26 mouse cellular contexts compared by ENCODE assay signal in genomic region chr11:87933731-87934130, GRCm38 (mm10). TPM values are rescaled to one million over a fixed set of nuclear protein-coding genes. Genes with fewer than 3 reads are reported as not detected.
"Had no signal": no experiment of that assay in that cellular context is flagged by ENCODE, and none has a peak within 500 bp of the region (broad histone marks: within the 10 kb centered on the region; RNA-seq: fewer than 3 reads in every experiment).

No protein-coding gene starts in this region.

- DNase-seq: liver; liver, embryonic 13.5 days; liver, postnatal 0 days; lung, adult 18-20 months; lung, adult 2 months; lung, embryonic 14.5 days; lung, postnatal 10 days; lung, postnatal 14 days; lung, postnatal 36 days; lung, postnatal 4 days; midbrain, embryonic 14.5 days had no signal

- ATAC-seq: liver, embryonic 12.5 days; liver, postnatal 0 days; lung, postnatal 0 days; midbrain, embryonic 13.5 days; midbrain, embryonic 15.5 days; midbrain, embryonic 16.5 days had no signal

RNA-seq across cellular contexts. Expression of gene Olfr464, which starts 13.0 kb away (rescaled TPM):
- total RNA-seq: liver, adult 2 months; megakaryocyte progenitor cell, adult 5-6 weeks; megakaryocyte, adult 5-6 weeks; megakaryocyte-erythroid progenitor cell, adult 5-6 weeks; monocyte, adult 5-6 weeks had no signal

RNA-seq across cellular contexts. Expression of gene Olfr463, which starts 36.5 kb away (rescaled TPM):
- total RNA-seq: left cerebral cortex, adult 8-10 months; left cerebral cortex, postnatal 10 days; left cerebral cortex, postnatal 14 days; left cerebral cortex, postnatal 25 days; liver, adult 2 months; megakaryocyte progenitor cell, adult 5-6 weeks; megakaryocyte, adult 5-6 weeks; megakaryocyte-erythroid progenitor cell, adult 5-6 weeks; midbrain, postnatal 0 days; monocyte, adult 5-6 weeks had no signal

RNA-seq across cellular contexts. Expression of gene Olfr462, which starts 41.7 kb away (rescaled TPM):
- total RNA-seq: left cerebral cortex, adult 8-10 months; left cerebral cortex, postnatal 10 days; left cerebral cortex, postnatal 14 days; left cerebral cortex, postnatal 25 days; liver, adult 2 months; megakaryocyte progenitor cell, adult 5-6 weeks; megakaryocyte, adult 5-6 weeks; megakaryocyte-erythroid progenitor cell, adult 5-6 weeks; midbrain, postnatal 0 days; monocyte, adult 5-6 weeks had no signal

RNA-seq across cellular contexts. Expression of gene Epx, which starts 58.4 kb away (rescaled TPM):
- total RNA-seq: liver, adult 2 months; monocyte, adult 5-6 weeks had no signal
